Mouse (Mus musculus) neural tube, embryonic 14.5 days (tissue): Measurements from ENCODE around the gene Numb. TPM values are rescaled to one million over a fixed set of nuclear protein-coding genes. Genes with fewer than 3 reads are reported as not detected.

Experiments used
- ATAC-seq: fragments of 200-750 bp; cut with Nextera tagmentation; 2 replicates; pipeline ENCODE4 v1.8.0; 2017; ENCODE audit warnings: low read depth, mild to moderate bottlenecking, moderate TSS enrichment, moderate library complexity
- H3K27ac ChIP-seq: fragments of 300-500 bp; sonication (generic); 2 replicates; pipeline ENCODE4 v1.5.1; 2014; ENCODE audit warnings: low read depth, mild to moderate bottlenecking, control low read depth, low read length, moderate library complexity, mixed read lengths
- H3K27me3 ChIP-seq: fragments of 300-500 bp; sonication (generic); 2 replicates; pipeline ENCODE4 v1.6.1; 2014; ENCODE audit warnings: low read length; ENCODE audit not compliant: control insufficient read depth, insufficient read depth
- H3K36me3 ChIP-seq: fragments of 300-500 bp; sonication (generic); 2 replicates; pipeline ENCODE4 v1.6.1; 2014; ENCODE audit warnings: low read length, mixed read lengths; ENCODE audit not compliant: control insufficient read depth, insufficient read depth
- H3K4me1 ChIP-seq: fragments of 300-500 bp; sonication (generic); 2 replicates; pipeline ENCODE4 v1.6.1; 2014; ENCODE audit warnings: low read length; ENCODE audit not compliant: control insufficient read depth, insufficient read depth
- H3K4me2 ChIP-seq: fragments of 300-500 bp; sonication (generic); 2 replicates; pipeline ENCODE4 v1.6.1; 2014; ENCODE audit warnings: mild to moderate bottlenecking, low read depth, low read length, control low read depth
- H3K4me3 ChIP-seq: fragments of 300-500 bp; sonication (generic); 2 replicates; pipeline ENCODE4 v1.5.1; 2014; ENCODE audit warnings: low read depth, low read length, control low read depth, mixed read lengths
- H3K9ac ChIP-seq: fragments of 300-500 bp; sonication (generic); replicated peaks from 2 replicates; pipeline ENCODE4 v1.6.1; 2014; ENCODE audit warnings: low read depth, mild to moderate bottlenecking, control low read depth, low read length, mixed read lengths
- H3K9me3 ChIP-seq: fragments of 300-500 bp; sonication (generic); 2 replicates; pipeline ENCODE4 v1.6.1; 2016; ENCODE audit warnings: low read length; ENCODE audit not compliant: control insufficient read depth
- WGBS: fragments of 180-500 bp; shearing (Covaris S2); extraction: QIAGEN DNeasy Blood & Tissue Kit; methylation state at CpG from one replicate; pipeline ENCODE4 v1.1.7; 2014; 5-methylcytosine and 5-hydroxymethylcytosine counted together
- polyA plus RNA-seq: library from polyadenylated mRNA; unstranded; fragments of >200 nt; fragmentation: Nextera tagmentation; extraction: Ambion mirVana; gene quantifications from 2 replicates; pipeline ENCODE4 v1.2.1, GENCODE M21; 2014

Numb gene
- polyA plus RNA-seq, 1 experiment from 2014 or later, result 16.1 TPM

DNA sequence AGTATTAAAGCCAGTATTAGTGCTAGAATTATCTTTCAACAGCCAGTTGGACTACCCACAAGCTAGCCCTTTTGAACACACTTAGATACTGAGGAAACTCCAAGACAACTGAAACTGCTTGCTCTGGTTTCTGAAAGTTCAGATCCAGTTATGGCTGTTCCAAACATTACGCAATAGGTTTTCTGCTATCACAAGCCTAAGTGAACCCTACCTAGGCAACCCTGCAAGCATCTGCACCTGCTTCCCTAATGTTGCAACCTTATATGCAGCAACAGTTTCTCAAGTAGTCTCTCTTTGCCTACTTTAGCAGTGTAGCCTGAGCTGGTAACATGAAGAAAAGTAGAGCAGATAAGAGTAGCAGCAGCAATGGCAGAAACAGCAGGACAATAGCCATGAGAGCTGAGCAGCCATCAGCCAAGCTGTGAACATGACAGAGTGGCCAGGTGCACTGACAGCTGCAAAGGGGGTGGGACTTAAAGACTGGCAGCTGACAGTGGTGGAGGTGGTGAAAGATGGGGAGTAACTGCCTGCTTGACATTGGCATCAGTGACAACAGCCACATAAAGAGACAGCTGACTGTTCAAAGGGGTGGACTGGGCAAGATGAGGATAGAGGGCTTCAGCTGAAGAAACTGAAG, 73.0 kb downstream of the Numb start:
- no peak for ATAC-seq
- no peaks in the 10 kb centered on the region for H3K4me1 ChIP-seq
- H3K9me3 ChIP-seq, result no peaks in the 10 kb centered on the region
- no peaks in the 10 kb centered on the region for H3K27me3 ChIP-seq
- H3K36me3 ChIP-seq, result no peaks in the 10 kb centered on the region
- H3K4me3 ChIP-seq, result no peak overlapping the region
- H3K4me2 ChIP-seq, result no peak overlapping the region
- H3K27ac ChIP-seq, result no peak overlapping the region
- 95% methylated on average over 1 of the region's 1 CpGs for WGBS
- H3K9ac ChIP-seq, result no peak overlapping the region

DNA sequence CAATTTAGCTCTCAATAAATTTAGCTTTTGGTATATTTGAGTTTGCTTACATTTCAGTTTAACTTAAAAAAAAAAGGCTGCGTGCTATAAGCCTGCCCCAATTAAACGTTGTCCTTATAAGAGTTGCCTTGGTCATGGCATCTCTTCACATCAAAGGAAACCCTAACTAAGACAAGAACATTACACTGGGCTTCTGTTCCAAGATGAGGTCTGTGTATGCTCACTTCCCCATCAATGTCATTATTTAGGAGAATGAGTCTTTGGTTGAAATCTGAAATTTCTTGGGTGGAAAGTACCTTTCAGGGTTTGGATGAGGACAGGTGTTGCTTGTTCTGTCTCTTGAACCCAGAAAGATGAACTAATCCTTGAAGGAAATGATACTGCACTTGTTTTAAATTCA, 73.9 kb downstream of the Numb start:
- Histone ChIP-seq H3K9ac (no peak overlapping the region), H3K4me3 (no peak overlapping the region), H3K4me1 (no peaks in the 10 kb centered on the region), H3K36me3 (no peaks in the 10 kb centered on the region), H3K27ac (no peak overlapping the region), H3K4me2 (no peak overlapping the region), H3K27me3 (no peaks in the 10 kb centered on the region), H3K9me3 (no peaks in the 10 kb centered on the region)
- no peak for ATAC-seq
- whole genome bisulfite sequencing, result 95% methylated on average over 2 of the region's 2 CpGs

DNA sequence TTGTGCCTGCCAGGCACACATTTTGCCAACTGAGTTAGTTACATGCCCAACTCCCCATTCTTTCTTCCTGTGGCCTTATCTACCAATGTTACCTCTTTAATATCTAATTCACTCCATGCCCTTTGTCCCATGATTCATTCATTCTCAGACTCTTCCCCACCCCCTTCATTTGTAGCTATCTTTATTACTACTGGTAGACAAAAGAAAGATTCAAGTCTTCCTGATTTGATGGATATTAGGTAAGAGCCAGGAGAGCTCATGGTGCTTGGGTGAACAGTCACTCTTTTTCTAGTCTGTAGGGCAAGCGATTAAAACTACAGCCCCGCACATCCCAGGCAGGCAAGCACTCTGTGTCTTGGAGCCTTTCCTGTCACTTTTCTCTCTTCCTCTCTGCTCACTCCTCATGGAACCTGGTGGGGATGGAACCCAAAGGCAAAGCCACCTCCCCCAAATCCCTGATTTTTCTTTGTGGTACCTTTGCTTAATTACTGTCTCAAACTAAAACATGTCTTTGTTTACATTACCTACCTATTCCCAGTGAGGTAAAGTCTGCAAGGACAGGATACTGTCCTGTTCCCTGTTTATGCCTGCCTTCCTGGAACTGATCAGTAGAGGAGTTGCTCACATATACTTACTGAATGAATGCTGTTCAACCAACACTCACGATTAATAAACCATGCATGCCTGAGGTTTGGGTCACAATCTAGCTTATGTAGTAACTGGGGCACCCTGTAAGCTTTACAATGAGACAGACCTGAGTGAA, 78.9 kb downstream of the Numb start:
- Histone ChIP-seq H3K36me3 (no peaks in the 10 kb centered on the region; the same call in 1 of the 2 replicates), H3K9ac (no peak overlapping the region), H3K27me3 (no peaks in the 10 kb centered on the region), H3K4me3 (no peak overlapping the region), H3K9me3 (no peaks in the 10 kb centered on the region), H3K4me1 (no peaks in the 10 kb centered on the region), H3K4me2 (no peak overlapping the region), H3K27ac (no peak overlapping the region)
- WGBS, result 96% methylated on average over 3 of the region's 3 CpGs
- no peak for ATAC-seq

DNA sequence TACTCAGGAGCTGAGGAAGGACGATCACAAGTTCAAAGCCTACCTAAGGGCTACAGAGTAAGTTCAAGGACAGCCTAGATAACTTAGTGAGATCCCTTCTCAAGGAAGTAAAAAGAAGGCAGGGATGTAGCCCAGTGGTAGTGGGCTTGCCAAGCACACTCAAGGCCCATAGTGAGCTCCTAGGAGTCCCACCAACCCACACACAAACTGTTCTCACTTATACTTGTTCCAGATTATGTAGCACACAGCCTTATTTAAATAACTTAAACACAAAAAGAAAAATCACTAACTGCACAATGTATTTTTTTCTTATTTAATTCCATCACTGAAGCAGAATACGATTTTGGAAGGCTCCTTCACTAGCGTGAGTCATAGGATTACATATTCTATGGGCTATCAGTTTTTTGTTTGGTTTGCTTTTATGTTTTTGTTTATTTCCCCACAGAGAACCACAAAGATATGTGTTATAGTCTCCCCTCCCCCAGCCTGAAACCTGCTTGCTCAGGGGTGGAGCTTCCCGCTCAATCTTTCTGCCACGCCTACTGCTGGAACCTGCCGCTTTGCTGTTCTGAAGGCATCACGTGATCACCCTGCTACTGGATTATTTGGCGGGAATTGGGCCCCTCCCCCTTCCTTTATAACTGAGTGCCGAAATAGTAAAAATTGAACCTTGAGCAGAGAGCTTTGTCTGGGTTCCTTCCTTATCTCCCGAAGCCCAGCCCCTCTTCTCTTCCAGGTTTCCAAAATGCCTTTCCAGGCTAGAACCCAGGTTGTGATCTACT, 80.1 kb downstream of the Numb start:
- WGBS, result 90% methylated on average over 10 of the region's 10 CpGs
- no peaks in the 10 kb centered on the region; the same call in 1 of the 2 replicates for H3K36me3 ChIP-seq
- no peak for ATAC-seq

GRCm38 (mm10) chr12:83833979-83834378, 87.8 kb downstream of the Numb start:
- Histone ChIP-seq H3K4me3 (no peak overlapping the region), H3K36me3 (no peaks in the 10 kb centered on the region; the same call in 1 of the 2 replicates), H3K27ac (no peak overlapping the region), H3K9ac (no peak overlapping the region), H3K4me1 (no peaks in the 10 kb centered on the region), H3K9me3 (no peaks in the 10 kb centered on the region), H3K27me3 (no peaks in the 10 kb centered on the region), H3K4me2 (no peak overlapping the region)
- ATAC-seq, result no peak
- 99% methylated on average over 3 of the region's 3 CpGs for WGBS

More for the DNA sequence above, 80.1 kb downstream of the Numb start:
- Histone ChIP-seq H3K9ac (no peak overlapping the region), H3K27ac (no peak overlapping the region), H3K4me2 (no peak overlapping the region), H3K4me3 (no peak overlapping the region), H3K9me3 (no peaks in the 10 kb centered on the region), H3K4me1 (no peaks in the 10 kb centered on the region), H3K27me3 (no peaks in the 10 kb centered on the region)

DNA sequence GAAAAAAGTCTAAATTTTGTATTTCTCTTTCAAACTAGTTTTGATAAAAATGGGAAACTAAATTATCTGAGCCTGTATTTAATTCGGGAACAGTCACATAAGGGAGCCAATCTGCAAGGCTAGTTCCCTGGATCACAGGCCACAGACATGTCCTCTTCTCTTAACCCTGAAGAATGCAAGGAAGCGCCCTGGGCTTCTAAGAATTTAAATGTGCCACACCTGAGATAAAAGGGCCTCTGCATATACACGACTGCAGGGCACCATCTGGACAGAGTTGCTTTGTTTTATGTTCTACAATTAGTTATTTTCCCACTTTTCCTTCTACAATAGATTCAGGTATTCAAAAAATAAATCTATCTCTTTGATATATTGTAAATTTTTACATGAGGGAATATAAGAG, 91.3 kb downstream of the Numb start:
- no peak overlapping the region for H3K4me2 ChIP-seq
- 85% methylated on average over 3 of the region's 3 CpGs for WGBS
- no peaks in the 10 kb centered on the region for H3K9me3 ChIP-seq
- no peak for ATAC-seq
- H3K27ac ChIP-seq, result no peak overlapping the region
- no peaks in the 10 kb centered on the region for H3K36me3 ChIP-seq
- H3K9ac ChIP-seq, result no peak overlapping the region
- no peak overlapping the region for H3K4me3 ChIP-seq
- no peaks in the 10 kb centered on the region for H3K4me1 ChIP-seq
- no peaks in the 10 kb centered on the region for H3K27me3 ChIP-seq

GRCm38 (mm10) chr12:83816616-83817015, 105.1 kb downstream of the Numb start:
- H3K9ac ChIP-seq, result no peak overlapping the region
- H3K4me3 ChIP-seq, result no peak overlapping the region
- no peaks in the 10 kb centered on the region for H3K27me3 ChIP-seq
- no peaks in the 10 kb centered on the region for H3K9me3 ChIP-seq
- no peaks in the 10 kb centered on the region for H3K36me3 ChIP-seq
- H3K4me2 ChIP-seq, result no peak overlapping the region
- no peak for ATAC-seq
- no peaks in the 10 kb centered on the region for H3K4me1 ChIP-seq
- 90% methylated on average over 1 of the region's 1 CpGs for WGBS
- H3K27ac ChIP-seq, result no peak overlapping the region

- no peaks in the 10 kb centered on the region for H3K4me1 ChIP-seq
- H3K36me3 ChIP-seq, result peaks cover 2% of the 10 kb centered on the region; the same call in 1 of the 2 replicates
- H3K27ac ChIP-seq, result no peak overlapping the region
- no peak for ATAC-seq
- no peak overlapping the region for H3K9ac ChIP-seq
- no peaks in the 10 kb centered on the region for H3K9me3 ChIP-seq
- no peak overlapping the region for H3K4me3 ChIP-seq
- H3K4me2 ChIP-seq, result no peak overlapping the region
- H3K27me3 ChIP-seq, result no peaks in the 10 kb centered on the region
- 97% methylated on average over 3 of the region's 3 CpGs for WGBS
Measured at GRCm38 (mm10) chr12:83811901-83812300, 109.8 kb downstream of the Numb start.

DNA sequence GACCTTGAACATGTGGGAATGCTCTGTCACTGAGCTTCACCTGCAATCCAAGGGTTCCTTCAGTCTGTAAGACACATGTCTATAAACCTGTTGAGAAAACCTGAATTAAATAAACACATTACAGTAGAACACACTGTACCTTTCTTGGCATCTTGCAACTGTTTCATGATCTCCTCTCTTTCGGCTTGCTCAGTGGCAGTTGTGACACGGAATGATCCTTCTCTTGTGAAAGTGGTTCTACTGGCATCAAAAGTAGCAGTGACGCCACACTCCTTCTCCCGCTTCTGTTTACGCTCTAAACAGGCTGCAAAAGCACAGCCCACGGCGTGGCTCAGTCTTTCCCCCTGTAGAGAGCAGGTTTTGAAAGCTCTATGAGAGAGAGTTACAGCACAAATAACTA, 118.1 kb downstream of the Numb start:
- Histone ChIP-seq H3K27me3 (no peaks in the 10 kb centered on the region), H3K4me1 (no peaks in the 10 kb centered on the region), H3K9ac (no peak overlapping the region), H3K27ac (no peak overlapping the region), H3K9me3 (no peaks in the 10 kb centered on the region), H3K36me3 (peaks cover 29% of the 10 kb centered on the region), H3K4me3 (no peak overlapping the region), H3K4me2 (no peak overlapping the region)
- WGBS, result over 99% methylated on average over 7 of the region's 7 CpGs
- no peak for ATAC-seq
